Mouse (Mus musculus): ENCODE measurements around the gene Jhy.

DNA sequence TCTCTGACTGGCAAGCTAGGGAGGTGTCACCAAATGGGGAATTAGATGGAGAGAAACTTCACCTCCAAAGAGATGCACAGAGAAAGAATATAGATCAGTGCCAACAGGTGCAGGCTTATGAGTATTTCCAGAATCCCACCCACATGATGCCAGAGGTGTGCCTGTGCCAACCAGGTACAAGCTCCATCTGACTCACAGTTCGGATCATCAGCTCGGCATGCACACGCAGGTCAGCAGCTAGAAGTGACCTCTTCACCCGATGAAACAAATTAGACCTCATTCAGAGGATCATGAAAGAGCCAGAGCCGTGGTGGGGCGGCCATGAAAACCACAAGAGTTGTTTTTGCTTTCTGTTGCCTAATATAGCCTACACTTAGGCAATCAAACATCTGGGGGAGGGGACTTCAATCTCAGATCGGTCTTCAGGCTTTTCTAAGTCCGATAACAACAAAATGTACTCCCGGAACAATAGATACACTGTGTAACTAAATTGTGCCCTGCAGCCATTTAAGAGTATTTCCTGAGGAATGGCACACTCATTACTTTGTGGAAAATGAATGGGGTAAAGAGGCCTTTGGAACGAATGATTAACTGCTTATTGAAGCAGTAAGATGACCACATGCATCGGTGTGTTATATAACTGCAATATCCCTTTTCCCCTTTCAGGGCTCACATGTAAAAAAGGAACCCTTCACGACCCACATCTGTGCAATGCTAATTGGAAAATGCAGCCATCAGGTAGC lies 45.9 kb downstream of the Jhy start:
- TF ChIP-seq CTCF (IDR thresholded peaks at IDR 0.05; ENCODE audit: low read depth) (no peak), EP300 (IDR thresholded peaks at IDR 0.05; ENCODE audit: low read depth) (no peak)

Data from heart, postnatal 0 days (tissue).